Mouse (Mus musculus) G1E (cell line): ENCODE measurements around the gene Zbtb18. TPM values are rescaled to one million over a fixed set of nuclear protein-coding genes. Genes with fewer than 3 reads are reported as not detected.

Source experiments
- ATAC-seq: 2 replicates; pipeline ENCODE4 v1.8.0; 2016; ENCODE audit warnings: mild to moderate bottlenecking; ENCODE audit not compliant: insufficient number of reproducible peaks, poor library complexity, low FRiP score, severe bottlenecking; ENCODE audit errors: extremely low read depth
- DNase-seq: peaks from one replicate; pipeline ENCODE4 v3.0.0; 2012; ENCODE audit warnings: low spot score
- H3K27me3 ChIP-seq: 2 replicates; pipeline ENCODE4 v1.6.1; 2012; ENCODE audit warnings: mild to moderate bottlenecking, low read length, inconsistent platforms; ENCODE audit not compliant: insufficient read depth
- H3K36me3 ChIP-seq: replicated peaks from 2 replicates; pipeline ENCODE3; 2012; ENCODE audit warnings: mild to moderate bottlenecking, inconsistent platforms
- H3K4me1 ChIP-seq: 2 replicates; pipeline ENCODE4 v1.6.1; 2012; ENCODE audit warnings: low read depth, low read length, inconsistent platforms, mixed read lengths; ENCODE audit not compliant: insufficient read depth
- H3K4me3 ChIP-seq: 2 replicates; pipeline ENCODE4 v1.5.1; 2012; ENCODE audit warnings: low read depth, mild to moderate bottlenecking, inconsistent platforms, low read length, moderate library complexity, mixed read lengths
- H3K9me3 ChIP-seq: replicated peaks from 2 replicates; pipeline ENCODE4 v1.6.1; 2012; ENCODE audit warnings: inconsistent platforms
- CTCF ChIP-seq: IDR thresholded peaks from 2 replicates; pipeline ENCODE4 v1.5.1; 2012; ENCODE audit warnings: low read depth, low read length, inconsistent platforms, mixed read lengths
- GATA1 ChIP-seq: IDR thresholded peaks from 2 replicates; pipeline ENCODE4 v1.6.1; 2012; ENCODE audit warnings: borderline replicate concordance, low read length, inconsistent platforms, mixed read lengths
- GATA2 ChIP-seq: IDR thresholded peaks from 2 replicates; pipeline ENCODE4 v1.6.1; 2012; ENCODE audit warnings: low read depth, low read length, inconsistent platforms, borderline replicate concordance
- POLR2AphosphoS5 ChIP-seq: IDR thresholded peaks from 2 replicates; pipeline ENCODE4 v1.6.1; 2012; ENCODE audit warnings: low read depth, low read length, inconsistent platforms; ENCODE audit not compliant: insufficient replicate concordance
- TAL1 ChIP-seq: conservative IDR thresholded peaks from 2 replicates; pipeline ENCODE4 v1.6.1; 2012; ENCODE audit warnings: low read depth, low read length, inconsistent platforms, mixed read lengths
- polyA plus RNA-seq: library from polyadenylated mRNA; stranded (reverse); fragments of >175 nt; gene quantifications from 2 replicates; pipeline ENCODE4 v1.2.3, GENCODE M21; 2012
- total RNA-seq, 2 experiments: library from RNA; stranded (forward) in 1 of 2; stranded (reverse) in 1 of 2; fragments of 200-1000 nt in 1 of 2; fragments of >200 nt in 1 of 2; fragmentation: Nextera tagmentation in 1 of 2; gene quantifications; 2 replicates each; pipeline ENCODE4 v1.2.3; 2014 to 2017

The Zbtb18 gene
- total and polyA plus RNA-seq, 3 experiments = 13.0 to 40.3 (median 16.1) TPM

- DNase-seq (no peak), ATAC-seq (no peak)
- no peaks in the 10 kb centered on the region for H3K36me3 ChIP-seq
- TF ChIP-seq CTCF (no peak), POLR2AphosphoS5 (no peak), GATA2 (no peak), GATA1 (no peak), TAL1 (no peak)
- H3K27me3 ChIP-seq = no peaks in the 10 kb centered on the region
- no peak overlapping the region for H3K4me3 ChIP-seq
- peaks cover 13% of the 10 kb centered on the region; the same call in 1 of the 2 replicates for H3K9me3 ChIP-seq
- H3K4me1 ChIP-seq = no peaks in the 10 kb centered on the region
Measured at GRCm38 (mm10) chr1:177494913-177495542, 52.9 kb downstream of the Zbtb18 start.

Other genes with a start within 250 kb of the Zbtb18 start
- not detected in 2 replicates for gene Akt3, start 184.1 kb upstream of the Zbtb18 start, total RNA-seq (2014; fragmentation: Nextera tagmentation)
- 0.05 and 0.12 TPM in 2 replicates for gene Akt3, start 184.1 kb upstream of the Zbtb18 start, total RNA-seq (2017)
- not detected in 2 replicates for gene Akt3, start 184.1 kb upstream of the Zbtb18 start, polyA plus RNA-seq